Comparison of ENCODE assay signal across 21 mouse cellular contexts in the genomic region with DNA sequence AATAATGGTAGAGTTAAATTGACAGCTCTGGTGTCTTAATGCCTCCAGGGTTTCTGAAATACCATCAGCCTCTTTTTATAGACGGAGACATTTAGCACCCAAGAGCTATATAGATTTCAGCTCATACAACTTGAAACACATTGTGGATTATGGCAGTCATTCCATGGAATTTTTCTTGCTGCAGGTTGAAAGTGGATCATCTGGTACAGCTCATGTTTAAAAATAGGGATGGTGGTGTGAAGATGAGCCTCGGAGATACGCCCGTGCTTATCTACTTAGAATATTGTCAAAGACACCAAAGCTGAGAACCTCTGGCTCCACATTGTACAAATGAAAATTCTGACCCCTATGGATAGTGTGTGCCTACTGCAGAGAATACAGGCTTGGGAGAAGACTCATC. TPM values are rescaled to one million over a fixed set of nuclear protein-coding genes. Genes with fewer than 3 reads are reported as not detected.
DNase-seq lines count a peak whose midpoint lies in the region; ATAC-seq lines count a peak whose summit lies in the region.
"Had no signal": no experiment of that assay in that cellular context is flagged by ENCODE, and none has a peak within 500 bp of the region (broad histone marks: within the 10 kb centered on the region; RNA-seq: fewer than 3 reads in every experiment).

No protein-coding gene starts in this region.

- DNase-seq in frontal cortex, postnatal 25 days (ENCODE audit: low spot score in 2 of 2): no peak
- peak; percentile 9 to 24 for DNase-seq in left cerebral cortex, adult 18-20 months (ENCODE audit: low spot score in 2 of 2)
- no peak for DNase-seq in left cerebral cortex, postnatal 4 days
- peak; percentile 83 for DNase-seq in brain, adult 2 months (ENCODE audit: low read depth, low spot score)
- peak; percentile 26 to 77 for DNase-seq in left cerebral cortex, postnatal 14 days (ENCODE audit: low spot score in 2 of 2)
- no peak for DNase-seq in heart, adult 9 months (ENCODE audit: low spot score in 2 of 2)
- DNase-seq in layer of hippocampus, postnatal 36 days: no peak
- DNase-seq: adrenal gland, adult 2 months; adrenal gland, postnatal 36 days; cerebellum, adult 11-12 months; cerebellum, adult 9-10 months; cerebellum, postnatal 36 days; gastrocnemius, postnatal 36 days; heart, postnatal 10 days; heart, postnatal 4 days had no signal

- ATAC-seq in frontal cortex, adult (ENCODE audit: low TSS enrichment): peak; percentile 90
- ATAC-seq: activated CD4-positive, CD25-positive, alpha-beta regulatory T cell, adult 4 months; forebrain, embryonic 14.5 days; hindbrain, embryonic 16.5 days; inflammation-experienced regulatory T-cells, adult 6 months; Patski had no signal

- intact Hi-C loops in left cerebral cortex, postnatal 4 days (cut with DNase I): no loop called here
- intact Hi-C loops in left cerebral cortex, postnatal 14 days (cut with DNase I): no loop called here

RNA-seq across cellular contexts. Expression of a gene that starts 32.6 kb away (rescaled TPM):
- total RNA-seq in left cerebral cortex, adult 18-20 months (2021): 1 to 10 TPM in 1 of 2 experiments, under 1 TPM in 1; 0.52 to 1.1 TPM
- total RNA-seq in left cerebral cortex, postnatal 4 days (2021): 1 to 10 TPM in 1 of 2 experiments, under 1 TPM in 1; 0.38 to 2.2 TPM
- total RNA-seq in left cerebral cortex, postnatal 14 days (2021): 1 to 10 TPM; 2.0 to 2.9 TPM
- 1 to 10 TPM; 1.5 to 2.3 TPM for total RNA-seq in layer of hippocampus, postnatal 36 days (2021)

Comparison
In these comparisons a context has a peak if more than half of its experiments do, and no peak if none do; other contexts are left out.
1. DNase-seq: peak in left cerebral cortex, adult 18-20 months (2 of 2), brain, adult 2 months (single experiment) and left cerebral cortex, postnatal 14 days (2 of 2); none in frontal cortex, postnatal 25 days (0 of 2), left cerebral cortex, postnatal 4 days (single experiment), heart, adult 9 months (0 of 2) and layer of hippocampus, postnatal 36 days (0 of 2).